Mouse (Mus musculus): Measurements from ENCODE around the gene Abcb10. TPM values are rescaled to one million over a fixed set of nuclear protein-coding genes. Genes with fewer than 3 reads are reported as not detected.
A peak's percentile ranks its signal among the peaks of the same experiment; 100 is the strongest.

The Abcb10 gene
- polyA plus RNA-seq, 1 experiment from 2014 or later: 19.1 TPM

- 81% methylated on average over 7 of the region's 7 CpGs for WGBS
- Histone ChIP-seq H3K36me3 (ENCODE audit: control insufficient read depth, insufficient read depth, low read length) (no peaks in the 10 kb centered on the region), H3K9me3 (ENCODE audit: control insufficient read depth, low read length) (no peaks in the 10 kb centered on the region), H3K4me1 (ENCODE audit: control insufficient read depth, insufficient read depth, low read length) (no peaks in the 10 kb centered on the region), H3K4me2 (no peak overlapping the region), H3K9ac (ENCODE audit: low read length) (no peak overlapping the region), H3K27me3 (ENCODE audit: control insufficient read depth, insufficient read depth, low read length) (no peaks in the 10 kb centered on the region), H3K27ac (ENCODE audit: low read depth, low read length) (no peak overlapping the region; the same call in 1 of the 2 replicates), H3K4me3 (ENCODE audit: low read depth, low read length) (no peak overlapping the region)
- ATAC-seq (ENCODE audit: low FRiP score) (no peak), DNase-seq (ENCODE audit: low spot score, missing footprints) (no peak)
Observed at GRCm38 (mm10) chr8:123989128-123989527, 6.2 kb upstream of the Abcb10 start.

DNA sequence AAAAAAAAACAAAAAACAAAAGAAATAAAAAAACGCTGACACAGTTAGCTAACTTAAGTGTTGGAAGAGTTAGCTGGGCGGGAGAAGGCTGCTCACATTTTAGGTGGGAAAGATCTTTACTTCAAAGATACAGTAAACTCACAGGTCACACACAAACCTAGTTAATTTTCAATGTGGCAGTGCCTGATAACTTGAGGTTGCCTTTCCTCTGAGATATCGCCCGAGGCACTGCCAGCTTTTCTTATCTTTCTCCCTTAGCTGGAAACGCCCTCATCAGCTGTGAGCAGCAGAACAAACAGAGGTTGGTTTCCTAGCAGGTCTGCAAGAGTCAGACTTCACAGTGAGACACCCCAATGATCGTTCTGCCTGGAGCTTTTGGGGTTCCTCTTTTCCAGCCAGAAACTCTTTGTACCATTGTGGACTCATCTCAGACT, 5.7 kb upstream of the Abcb10 start:
- no peak for DNase-seq (ENCODE audit: low spot score, missing footprints)
- Histone ChIP-seq H3K9ac (ENCODE audit: low read length) (no peak overlapping the region), H3K4me3 (ENCODE audit: low read depth, low read length) (no peak overlapping the region), H3K36me3 (ENCODE audit: control insufficient read depth, insufficient read depth, low read length) (no peaks in the 10 kb centered on the region), H3K27ac (ENCODE audit: low read depth, low read length) (no peak overlapping the region; the same call in 1 of the 2 replicates), H3K4me2 (no peak overlapping the region), H3K27me3 (ENCODE audit: control insufficient read depth, insufficient read depth, low read length) (no peaks in the 10 kb centered on the region), H3K9me3 (ENCODE audit: control insufficient read depth, low read length) (no peaks in the 10 kb centered on the region), H3K4me1 (ENCODE audit: control insufficient read depth, insufficient read depth, low read length) (no peaks in the 10 kb centered on the region)
- WGBS: 79% methylated on average over 6 of the region's 6 CpGs
- ATAC-seq (ENCODE audit: low FRiP score): no peak

DNA sequence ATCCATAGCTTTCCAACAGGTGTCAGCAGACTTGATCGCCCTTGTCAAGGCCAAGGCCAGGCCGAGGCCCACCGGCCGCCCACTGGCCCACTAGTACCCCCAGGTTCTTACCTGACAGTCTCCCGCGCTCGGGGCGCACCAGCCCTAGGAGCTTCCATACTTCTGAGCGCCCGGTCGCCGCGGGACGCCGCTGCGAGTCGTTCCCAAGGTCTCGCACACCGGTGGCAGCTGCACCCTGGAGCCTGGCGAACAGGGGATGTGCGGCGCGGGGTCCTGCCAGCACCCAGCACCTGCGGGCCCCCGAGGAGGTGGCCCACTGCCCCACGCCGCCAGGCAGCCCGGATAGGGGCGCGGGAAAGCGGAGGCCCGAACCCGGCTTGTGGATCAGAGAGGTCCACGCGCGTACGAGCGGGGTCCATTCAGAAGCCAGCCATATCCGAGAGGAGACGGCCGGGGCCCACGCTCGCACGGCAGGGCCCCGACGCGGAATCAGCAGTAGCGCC, 580 bp downstream of the Abcb10 start:
- WGBS: 1% methylated on average over 45 of the region's 48 CpGs
- Histone ChIP-seq H3K4me3 (ENCODE audit: low read depth, low read length) (peak overlapping the region; percentile 84), H3K9me3 (ENCODE audit: control insufficient read depth, low read length) (no peaks in the 10 kb centered on the region), H3K27me3 (ENCODE audit: control insufficient read depth, insufficient read depth, low read length) (no peaks in the 10 kb centered on the region; the same call in 1 of the 2 replicates), H3K27ac (ENCODE audit: low read depth, low read length) (peak overlapping the region; percentile 70; the same call in 1 of the 2 replicates), H3K4me2 (peak overlapping the region; percentile 95), H3K9ac (ENCODE audit: low read length) (peak overlapping the region; percentile 82), H3K4me1 (ENCODE audit: control insufficient read depth, insufficient read depth, low read length) (peaks cover 5% of the 10 kb centered on the region; the same call in 1 of the 2 replicates), H3K36me3 (ENCODE audit: control insufficient read depth, insufficient read depth, low read length) (no peaks in the 10 kb centered on the region)
- ATAC-seq (ENCODE audit: low FRiP score) (peak; percentile 52), DNase-seq (ENCODE audit: low spot score, missing footprints) (peak; percentile 94)

GRCm38 (mm10) chr8:123981674-123982073, 1.2 kb downstream of the Abcb10 start:
- H3K4me3 ChIP-seq (ENCODE audit: low read depth, low read length): peak overlapping the region; percentile 84
- no peak for ATAC-seq (ENCODE audit: low FRiP score)
- WGBS: 65% methylated on average over 4 of the region's 4 CpGs
- H3K9me3 ChIP-seq (ENCODE audit: control insufficient read depth, low read length): no peaks in the 10 kb centered on the region
- H3K4me1 ChIP-seq (ENCODE audit: control insufficient read depth, insufficient read depth, low read length): peaks cover 5% of the 10 kb centered on the region; the same call in 1 of the 2 replicates
- H3K4me2 ChIP-seq: peak overlapping the region; percentile 95
- H3K27ac ChIP-seq (ENCODE audit: low read depth, low read length): no peak overlapping the region
- H3K36me3 ChIP-seq (ENCODE audit: control insufficient read depth, insufficient read depth, low read length): no peaks in the 10 kb centered on the region
- H3K9ac ChIP-seq (ENCODE audit: low read length): peak overlapping the region; percentile 22
- DNase-seq (ENCODE audit: low spot score, missing footprints): no peak
- H3K27me3 ChIP-seq (ENCODE audit: control insufficient read depth, insufficient read depth, low read length): no peaks in the 10 kb centered on the region; the same call in 1 of the 2 replicates

- no peak overlapping the region for H3K27ac ChIP-seq (ENCODE audit: low read depth, low read length)
Observed at GRCm38 (mm10) chr8:123980239-123980638, 2.7 kb downstream of the Abcb10 start.

GRCm38 (mm10) chr8:123978926-123979325, 4.0 kb downstream of the Abcb10 start:
- DNase-seq (ENCODE audit: low spot score, missing footprints) (no peak), ATAC-seq (ENCODE audit: low FRiP score) (no peak)
- H3K9me3 ChIP-seq (ENCODE audit: control insufficient read depth, low read length): no peaks in the 10 kb centered on the region
- peaks cover 5% of the 10 kb centered on the region; the same call in 1 of the 2 replicates for H3K4me1 ChIP-seq (ENCODE audit: control insufficient read depth, insufficient read depth, low read length)
- 82% methylated on average over 8 of the region's 8 CpGs for WGBS
- H3K36me3 ChIP-seq (ENCODE audit: control insufficient read depth, insufficient read depth, low read length): no peaks in the 10 kb centered on the region
- H3K4me2 ChIP-seq: no peak overlapping the region
- H3K4me3 ChIP-seq (ENCODE audit: low read depth, low read length): no peak overlapping the region
- no peak overlapping the region for H3K9ac ChIP-seq (ENCODE audit: low read length)
- H3K27ac ChIP-seq (ENCODE audit: low read depth, low read length): no peak overlapping the region
- no peaks in the 10 kb centered on the region; the same call in 1 of the 2 replicates for H3K27me3 ChIP-seq (ENCODE audit: control insufficient read depth, insufficient read depth, low read length)

More at GRCm38 (mm10) chr8:123980239-123980638, 2.7 kb downstream of the Abcb10 start:
- Histone ChIP-seq H3K4me3 (ENCODE audit: low read depth, low read length) (no peak overlapping the region), H3K36me3 (ENCODE audit: control insufficient read depth, insufficient read depth, low read length) (no peaks in the 10 kb centered on the region), H3K4me2 (no peak overlapping the region), H3K27me3 (ENCODE audit: control insufficient read depth, insufficient read depth, low read length) (no peaks in the 10 kb centered on the region; the same call in 1 of the 2 replicates), H3K9me3 (ENCODE audit: control insufficient read depth, low read length) (no peaks in the 10 kb centered on the region), H3K4me1 (ENCODE audit: control insufficient read depth, insufficient read depth, low read length) (peaks cover 5% of the 10 kb centered on the region; the same call in 1 of the 2 replicates), H3K9ac (ENCODE audit: low read length) (no peak overlapping the region)
- DNase-seq (ENCODE audit: low spot score, missing footprints) (no peak), ATAC-seq (ENCODE audit: low FRiP score) (no peak)
- WGBS: 75% methylated on average over 4 of the region's 4 CpGs

- no peak for DNase-seq (ENCODE audit: low spot score, missing footprints)
- Histone ChIP-seq H3K4me1 (ENCODE audit: control insufficient read depth, insufficient read depth, low read length) (peaks cover 5% of the 10 kb centered on the region; the same call in 1 of the 2 replicates), H3K4me3 (ENCODE audit: low read depth, low read length) (no peak overlapping the region), H3K27ac (ENCODE audit: low read depth, low read length) (no peak overlapping the region), H3K27me3 (ENCODE audit: control insufficient read depth, insufficient read depth, low read length) (no peaks in the 10 kb centered on the region; the same call in 1 of the 2 replicates), H3K9ac (ENCODE audit: low read length) (no peak overlapping the region), H3K36me3 (ENCODE audit: control insufficient read depth, insufficient read depth, low read length) (no peaks in the 10 kb centered on the region), H3K9me3 (ENCODE audit: control insufficient read depth, low read length) (no peaks in the 10 kb centered on the region), H3K4me2 (no peak overlapping the region)
- no peak for ATAC-seq (ENCODE audit: low FRiP score)
- 78% methylated on average over 14 of the region's 14 CpGs for WGBS
Observed at GRCm38 (mm10) chr8:123978166-123978838, 4.6 kb downstream of the Abcb10 start.

DNA sequence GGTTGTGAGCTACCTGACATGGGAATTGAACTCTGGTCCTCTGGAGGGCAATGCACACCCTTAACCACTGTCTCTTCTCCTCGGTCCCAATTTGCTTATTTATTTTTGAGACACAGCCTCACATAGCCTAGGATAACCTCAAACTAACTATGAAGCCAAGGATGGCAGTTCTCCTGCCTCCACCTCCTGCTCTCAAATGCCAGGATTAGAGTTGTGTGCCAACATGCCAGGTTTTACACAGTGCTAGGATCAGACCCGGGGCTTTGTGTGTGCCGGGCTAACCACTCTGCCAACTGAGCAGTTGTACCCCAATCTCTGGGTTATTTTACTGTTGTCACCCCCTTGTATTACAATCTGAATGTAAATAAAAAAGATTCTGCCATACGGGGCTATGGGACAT, 5.4 kb downstream of the Abcb10 start:
- H3K9me3 ChIP-seq (ENCODE audit: control insufficient read depth, low read length): no peaks in the 10 kb centered on the region
- H3K27me3 ChIP-seq (ENCODE audit: control insufficient read depth, insufficient read depth, low read length): no peaks in the 10 kb centered on the region; the same call in 1 of the 2 replicates
- no peak overlapping the region for H3K4me3 ChIP-seq (ENCODE audit: low read depth, low read length)
- H3K36me3 ChIP-seq (ENCODE audit: control insufficient read depth, insufficient read depth, low read length): no peaks in the 10 kb centered on the region
- H3K4me1 ChIP-seq (ENCODE audit: control insufficient read depth, insufficient read depth, low read length): peaks cover 5% of the 10 kb centered on the region; the same call in 1 of the 2 replicates
- no peak overlapping the region for H3K27ac ChIP-seq (ENCODE audit: low read depth, low read length)
- WGBS: 96% methylated on average over 4 of the region's 4 CpGs
- no peak overlapping the region for H3K9ac ChIP-seq (ENCODE audit: low read length)
- H3K4me2 ChIP-seq: no peak overlapping the region
- ATAC-seq (ENCODE audit: low FRiP score) (no peak), DNase-seq (ENCODE audit: low spot score, missing footprints) (no peak)

- WGBS: 92% methylated on average over 1 of the region's 1 CpGs
- Histone ChIP-seq H3K4me2 (no peak overlapping the region), H3K9ac (ENCODE audit: low read length) (no peak overlapping the region), H3K4me1 (ENCODE audit: control insufficient read depth, insufficient read depth, low read length) (no peaks in the 10 kb centered on the region), H3K27me3 (ENCODE audit: control insufficient read depth, insufficient read depth, low read length) (no peaks in the 10 kb centered on the region), H3K9me3 (ENCODE audit: control insufficient read depth, low read length) (no peaks in the 10 kb centered on the region), H3K27ac (ENCODE audit: low read depth, low read length) (no peak overlapping the region), H3K36me3 (ENCODE audit: control insufficient read depth, insufficient read depth, low read length) (no peaks in the 10 kb centered on the region), H3K4me3 (ENCODE audit: low read depth, low read length) (no peak overlapping the region)
- no peak for ATAC-seq (ENCODE audit: low FRiP score)
- no peak for DNase-seq (ENCODE audit: low spot score, missing footprints)
Observed at GRCm38 (mm10) chr8:123973495-123973894, 9.4 kb downstream of the Abcb10 start.
